Mouse (Mus musculus) cerebellum, adult 18-20 months (tissue): ENCODE data around the gene Cyp4x1.

ENCODE experiments used
- DNase-seq, 2 experiments: peaks; one replicate each; pipeline ENCODE4 v3.0.0; 2021

The Cyp4x1 gene

GRCm38 (mm10) chr4:115088611-115089338 lies 45.3 kb downstream of the Cyp4x1 start, which contains the start of gene Pdzk1ip1:
Gene Pdzk1ip1 (plus strand): TSS chr4:115088708.
- no peak for DNase-seq

- DNase-seq: no peak
Measured at GRCm38 (mm10) chr4:115086763-115087415, 47.2 kb downstream of the Cyp4x1 start.

GRCm38 (mm10) chr4:115086257-115086656 lies 47.8 kb downstream of the Cyp4x1 start:
- DNase-seq: no peak

GRCm38 (mm10) chr4:115085522-115086095 lies 48.5 kb downstream of the Cyp4x1 start:
- DNase-seq: peak; percentile 43 to 48

GRCm38 (mm10) chr4:115083031-115083430 lies 51.0 kb downstream of the Cyp4x1 start:
- DNase-seq: no peak

- no peak for DNase-seq
Measured at GRCm38 (mm10) chr4:115079821-115080349, 54.2 kb downstream of the Cyp4x1 start.

- DNase-seq: no peak
Measured at GRCm38 (mm10) chr4:115078892-115079820, 54.9 kb downstream of the Cyp4x1 start.

GRCm38 (mm10) chr4:115075204-115075915 lies 58.7 kb downstream of the Cyp4x1 start:
- no peak for DNase-seq

- DNase-seq: no peak
Measured at GRCm38 (mm10) chr4:115074789-115075188, 59.3 kb downstream of the Cyp4x1 start.

- DNase-seq: no peak
Measured at GRCm38 (mm10) chr4:115071668-115072067, 62.4 kb downstream of the Cyp4x1 start.

GRCm38 (mm10) chr4:115063518-115064239 lies 70.4 kb downstream of the Cyp4x1 start:
- no peak for DNase-seq

GRCm38 (mm10) chr4:115062875-115063517 lies 71.1 kb downstream of the Cyp4x1 start:
- peak in 1 of 2 experiments; percentile 15 for DNase-seq

GRCm38 (mm10) chr4:115062540-115062874 lies 71.6 kb downstream of the Cyp4x1 start:
- no peak for DNase-seq

GRCm38 (mm10) chr4:115060753-115061152 lies 73.3 kb downstream of the Cyp4x1 start:
- no peak for DNase-seq

GRCm38 (mm10) chr4:115059871-115060270 lies 74.2 kb downstream of the Cyp4x1 start:
- DNase-seq: no peak

- DNase-seq: no peak
Measured at GRCm38 (mm10) chr4:115058871-115059590, 75.0 kb downstream of the Cyp4x1 start.

- DNase-seq: no peak
Measured at GRCm38 (mm10) chr4:115058317-115058761, 75.7 kb downstream of the Cyp4x1 start.

GRCm38 (mm10) chr4:115057674-115058316 lies 76.3 kb downstream of the Cyp4x1 start:
- DNase-seq: no peak

- DNase-seq: peak in 1 of 2 experiments; percentile 35
Measured at GRCm38 (mm10) chr4:115056921-115057673, 77.0 kb downstream of the Cyp4x1 start.
